Mouse (Mus musculus): ENCODE data around the gene Plxnc1. TPM values are rescaled to one million over a fixed set of nuclear protein-coding genes. Genes with fewer than 3 reads are reported as not detected.

The Plxnc1 gene
- total and polyA plus RNA-seq, 3 experiments = 27.6 to 34.4 (median 33.0) TPM

GRCm38 (mm10) chr10:94771496-94771895, 173.1 kb downstream of the Plxnc1 start:
- H3K4me3 ChIP-seq (replicated peaks in 1 of 3; ENCODE audit: low read depth in 2 of 3, low read length in 2 of 3, poor library complexity in 1 of 3) = no peak overlapping the region
- in situ Hi-C loops (cut with MboI; ENCODE audit: low pct_ligation_motif_present, low pct_unique_long_range_greater_than_20kb, low sequenced_read_pairs) = no loop called here
- H3K4me1 ChIP-seq (ENCODE audit: control insufficient read depth in 1 of 2, insufficient read depth in 2 of 2) = peaks cover 0 to 4% of the 10 kb centered on the region in 2 experiments; a peak in 1 of 4 replicates
- no peaks in the 10 kb centered on the region for H3K79me2 ChIP-seq (replicated peaks; ENCODE audit: control insufficient read depth, extremely low read depth, insufficient read depth, poor library complexity, severe bottlenecking)
- H3K27me3 ChIP-seq (replicated peaks) = no peaks in the 10 kb centered on the region
- H3K4me2 ChIP-seq (ENCODE audit: insufficient read depth, low read depth, poor library complexity, severe bottlenecking) = no peak overlapping the region
- peaks cover 3 to 49% of the 10 kb centered on the region in 2 experiments for H3K36me3 ChIP-seq (replicated peaks in 1 of 2; ENCODE audit: control insufficient read depth in 1 of 2, insufficient read depth in 1 of 2, low read length in 1 of 2)
- DNase-seq (ENCODE audit: extremely low read depth) = no peak
- TF ChIP-seq MYC (IDR thresholded peaks at IDR 0.05; ENCODE audit: low read depth, low read length) = no peak
- TF ChIP-seq E2F4 (IDR thresholded peaks at IDR 0.05; ENCODE audit: insufficient replicate concordance, low read depth, low read length) = no peak
- no peak overlapping the region for H3K27ac ChIP-seq (ENCODE audit: insufficient read depth, low read depth)
- H3K9ac ChIP-seq (ENCODE audit: insufficient read depth, low read depth) = no peak overlapping the region
- H3K9me3 ChIP-seq (replicated peaks; ENCODE audit: low read length) = no peaks in the 10 kb centered on the region
- dilution Hi-C loops (cut with MboI; ENCODE audit: extremely low pct_ligation_motif_present, extremely low pct_unique_long_range_greater_than_20kb, low sequenced_read_pairs) = no loop called here

- no peaks in the 10 kb centered on the region for H3K79me2 ChIP-seq (replicated peaks; ENCODE audit: control insufficient read depth, extremely low read depth, insufficient read depth, poor library complexity, severe bottlenecking)
- H3K9ac ChIP-seq (ENCODE audit: insufficient read depth, low read depth) = no peak overlapping the region
- in situ Hi-C loops (cut with MboI; ENCODE audit: low pct_ligation_motif_present, low pct_unique_long_range_greater_than_20kb, low sequenced_read_pairs) = no loop called here
- no peaks in the 10 kb centered on the region for H3K4me1 ChIP-seq (ENCODE audit: control insufficient read depth in 1 of 2, insufficient read depth in 2 of 2)
- dilution Hi-C loops (cut with MboI; ENCODE audit: extremely low pct_ligation_motif_present, extremely low pct_unique_long_range_greater_than_20kb, low sequenced_read_pairs) = no loop called here
- H3K4me2 ChIP-seq (ENCODE audit: insufficient read depth, low read depth, poor library complexity, severe bottlenecking) = no peak overlapping the region
- no peaks in the 10 kb centered on the region for H3K27me3 ChIP-seq (replicated peaks)
- no peaks in the 10 kb centered on the region for H3K9me3 ChIP-seq (replicated peaks; ENCODE audit: low read length)
- peaks cover 0 to 30% of the 10 kb centered on the region in 2 experiments for H3K36me3 ChIP-seq (replicated peaks in 1 of 2; ENCODE audit: control insufficient read depth in 1 of 2, insufficient read depth in 1 of 2, low read length in 1 of 2)
- no peak overlapping the region for H3K27ac ChIP-seq (ENCODE audit: insufficient read depth, low read depth)
- no peak for TF ChIP-seq MAX (IDR thresholded peaks at IDR 0.05; ENCODE audit: low read length)
- TF ChIP-seq TBP (conservative IDR thresholded peaks at IDR 0.05; ENCODE audit: low read depth, low read length) = no peak
- TF ChIP-seq GABPA (IDR thresholded peaks at IDR 0.05; ENCODE audit: insufficient replicate concordance, low read depth, low read length) = no peak
- TF ChIP-seq RAD21 (IDR thresholded peaks at IDR 0.05; ENCODE audit: low read depth, low read length) = no peak
- no peak for TF ChIP-seq ETS1 (conservative IDR thresholded peaks at IDR 0.05; ENCODE audit: low read depth, low read length)
- no peak for TF ChIP-seq IRF4 (IDR thresholded peaks at IDR 0.05; ENCODE audit: low read depth, low read length)
- no peak for TF ChIP-seq MXI1 (IDR thresholded peaks at IDR 0.05; ENCODE audit: low read depth, low read length)
- TF ChIP-seq CHD2 (IDR thresholded peaks at IDR 0.05; ENCODE audit: low read length) = no peak
- TF ChIP-seq SIN3A (IDR thresholded peaks at IDR 0.05; ENCODE audit: low read length) = no peak
- TF ChIP-seq MAFK (IDR thresholded peaks at IDR 0.05; ENCODE audit: insufficient replicate concordance, low read length) = no peak
- no peak for TF ChIP-seq USF1 (IDR thresholded peaks at IDR 0.05; ENCODE audit: low read depth, low read length)
- TF ChIP-seq JUN (IDR thresholded peaks at IDR 0.05; ENCODE audit: insufficient read depth, low read depth, low read length) = no peak
- no peak for TF ChIP-seq CHD1 (IDR thresholded peaks at IDR 0.05; ENCODE audit: low read depth, low read length)
- TF ChIP-seq NRF1 (IDR thresholded peaks at IDR 0.05; ENCODE audit: low read depth, low read length) = no peak
- DNase-seq (ENCODE audit: extremely low read depth) = no peak
- H3K4me3 ChIP-seq (replicated peaks in 1 of 3; ENCODE audit: low read depth in 2 of 3, low read length in 2 of 3, poor library complexity in 1 of 3) = no peak overlapping the region
Observed at GRCm38 (mm10) chr10:94747011-94747410, 197.6 kb downstream of the Plxnc1 start.

All from CH12.LX (cell line).